Mouse (Mus musculus) ovary, postnatal 10 days (tissue): ENCODE measurements at regions not wholly inside any gene's neighbourhood (a gene's known extent, or its start where the extent isn't known, plus 50 kb on each side); places are given as distances from the start of the nearest gene placed in this dataset.
A peak's percentile ranks its signal among the peaks of the same experiment; 100 is the strongest.
"Not testable (repeated sequence)": the region's sequence is repeated elsewhere in the genome, so short reads cannot be mapped to it uniquely, and the experiment has no call there.

Source experiments
- DNase-seq: peaks from one replicate; pipeline ENCODE4 v3.0.0; 2022; ENCODE audit warnings: low spot score

DNA sequence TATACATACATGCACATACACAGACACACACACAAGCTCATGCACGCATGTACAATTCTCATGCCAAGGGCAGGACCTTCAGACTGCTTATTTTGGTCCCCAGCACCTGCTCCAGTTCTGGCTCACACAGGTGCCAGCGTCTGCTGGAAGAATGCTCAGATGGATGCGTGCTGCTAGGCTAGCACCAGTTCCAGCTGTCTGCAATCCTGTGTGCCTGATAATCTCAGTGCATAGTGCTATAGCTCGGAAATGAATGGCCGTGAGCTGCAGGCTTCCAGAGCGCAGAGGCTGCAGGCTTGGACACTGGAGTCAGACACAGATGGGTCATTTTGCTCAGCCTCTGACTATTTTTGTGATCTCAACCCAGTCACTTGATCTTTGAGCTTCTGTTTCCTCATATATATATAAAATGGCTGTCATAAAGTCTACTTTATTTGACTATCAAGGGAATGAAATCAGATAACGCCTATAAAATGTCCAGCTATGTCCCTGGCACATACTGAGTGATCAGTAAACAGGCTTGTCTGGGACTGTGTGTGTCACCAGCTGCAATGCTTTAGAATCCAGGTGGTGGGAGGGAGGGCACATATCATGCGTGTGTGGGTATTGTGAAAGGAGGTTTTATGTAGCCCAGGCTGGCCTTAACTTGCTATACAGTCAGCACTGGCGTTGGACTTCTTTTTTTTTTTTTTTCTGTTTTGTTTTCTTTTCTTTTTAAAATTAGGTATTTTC, 91.7 kb upstream of the Eif4g2 start:
- DNase-seq: no peak

GRCm38 (mm10) chr7:111172061-111172460, 89.2 kb upstream of the Eif4g2 start:
- no peak for DNase-seq

GRCm38 (mm10) chr7:111168546-111169233, 85.9 kb upstream of the Eif4g2 start:
- DNase-seq: not testable (repeated sequence)

DNA sequence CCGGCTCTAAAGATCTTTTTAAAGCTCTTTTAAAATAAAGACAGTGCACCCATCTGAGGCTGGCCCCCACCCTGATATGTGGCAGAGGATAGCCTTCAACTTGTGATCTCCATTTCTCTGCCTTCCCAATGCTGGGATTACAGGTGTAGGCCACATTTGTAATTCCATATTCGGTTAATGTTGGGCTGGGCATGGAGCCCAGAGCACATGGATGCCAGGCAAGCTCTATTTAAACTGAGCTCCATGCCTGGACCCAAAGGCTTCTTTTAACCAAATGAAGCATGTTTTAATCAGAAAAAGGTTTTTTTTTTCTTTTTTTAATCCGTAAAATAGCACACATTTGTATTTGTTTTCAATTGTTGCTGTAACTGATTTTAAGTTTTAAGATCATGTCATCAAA, 82.2 kb upstream of the Eif4g2 start:
- no peak for DNase-seq

DNA sequence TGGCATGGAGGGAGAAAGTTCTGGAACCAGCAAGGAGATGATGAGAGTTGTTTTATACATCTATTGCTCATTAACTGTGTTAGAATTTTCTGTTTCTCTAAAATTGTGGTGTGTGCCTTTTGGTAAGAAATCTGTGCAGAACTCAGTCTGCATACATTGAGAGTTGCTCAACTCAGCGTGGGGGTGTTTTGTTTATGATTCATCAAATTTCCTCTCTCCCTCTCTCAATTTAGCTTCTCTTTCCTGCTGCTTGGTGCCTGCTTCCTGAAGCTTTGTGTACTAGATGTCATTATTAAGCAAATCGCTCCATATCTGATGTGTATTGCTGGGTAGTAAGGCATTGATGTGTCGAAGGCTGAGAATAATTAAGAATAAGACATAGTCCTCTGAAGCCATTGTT, 81.4 kb upstream of the Eif4g2 start:
- no peak for DNase-seq

- DNase-seq: no peak
Measured at GRCm38 (mm10) chr7:111163861-111164260, 81.0 kb upstream of the Eif4g2 start.

GRCm38 (mm10) chr7:111163321-111163720, 80.5 kb upstream of the Eif4g2 start:
- DNase-seq: no peak

GRCm38 (mm10) chr7:111158791-111159286, 76.0 kb upstream of the Eif4g2 start:
- no peak for DNase-seq

DNA sequence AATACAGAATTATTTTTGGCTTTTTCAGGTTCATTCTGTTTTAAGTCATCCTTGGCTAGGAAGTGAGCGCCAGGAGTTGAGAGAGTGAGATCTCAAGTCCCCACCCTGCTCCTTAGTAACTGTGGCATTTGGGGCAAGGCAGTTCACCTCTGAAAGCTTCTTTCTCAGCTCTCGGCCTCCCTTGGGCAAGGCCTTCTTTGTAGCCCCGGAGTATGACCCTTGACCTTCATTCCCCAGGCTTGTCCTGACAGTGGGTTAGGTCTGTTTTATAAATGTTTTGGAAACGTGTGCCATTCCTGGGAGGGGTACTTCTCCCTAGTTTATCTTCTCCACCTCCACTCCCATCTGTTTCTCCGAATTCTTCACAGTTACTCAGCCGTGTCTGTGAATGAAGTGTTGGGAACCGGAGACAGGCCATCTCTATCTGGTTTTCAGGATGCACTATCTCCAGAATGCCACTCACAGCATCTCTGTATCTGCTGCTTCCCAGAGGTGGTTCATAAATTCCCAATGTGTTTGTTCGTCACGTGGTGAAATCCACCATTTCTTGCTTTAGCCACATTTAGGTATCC, 75.0 kb upstream of the Eif4g2 start:
- no peak for DNase-seq

DNA sequence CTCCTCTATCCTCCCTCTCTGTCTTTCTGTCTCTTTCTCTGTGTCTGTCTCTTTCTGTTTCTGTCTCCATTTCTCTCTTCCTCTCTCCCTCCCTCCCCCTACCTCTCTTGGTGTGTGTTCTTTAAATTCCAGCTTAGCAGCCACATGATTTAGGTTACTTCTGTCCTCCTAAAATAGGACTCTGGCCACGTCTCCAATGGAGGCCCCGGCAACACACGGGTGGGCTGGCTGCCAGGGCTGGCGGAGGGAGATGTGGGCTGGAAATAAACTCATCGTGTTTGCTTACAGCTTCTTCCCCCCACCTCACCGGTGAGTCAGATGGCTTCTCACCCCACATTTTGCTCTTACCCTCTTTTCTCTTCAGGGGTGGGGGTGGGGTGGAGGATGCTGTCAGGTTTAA, 74.5 kb upstream of the Eif4g2 start:
- peak; percentile 40 for DNase-seq

DNA sequence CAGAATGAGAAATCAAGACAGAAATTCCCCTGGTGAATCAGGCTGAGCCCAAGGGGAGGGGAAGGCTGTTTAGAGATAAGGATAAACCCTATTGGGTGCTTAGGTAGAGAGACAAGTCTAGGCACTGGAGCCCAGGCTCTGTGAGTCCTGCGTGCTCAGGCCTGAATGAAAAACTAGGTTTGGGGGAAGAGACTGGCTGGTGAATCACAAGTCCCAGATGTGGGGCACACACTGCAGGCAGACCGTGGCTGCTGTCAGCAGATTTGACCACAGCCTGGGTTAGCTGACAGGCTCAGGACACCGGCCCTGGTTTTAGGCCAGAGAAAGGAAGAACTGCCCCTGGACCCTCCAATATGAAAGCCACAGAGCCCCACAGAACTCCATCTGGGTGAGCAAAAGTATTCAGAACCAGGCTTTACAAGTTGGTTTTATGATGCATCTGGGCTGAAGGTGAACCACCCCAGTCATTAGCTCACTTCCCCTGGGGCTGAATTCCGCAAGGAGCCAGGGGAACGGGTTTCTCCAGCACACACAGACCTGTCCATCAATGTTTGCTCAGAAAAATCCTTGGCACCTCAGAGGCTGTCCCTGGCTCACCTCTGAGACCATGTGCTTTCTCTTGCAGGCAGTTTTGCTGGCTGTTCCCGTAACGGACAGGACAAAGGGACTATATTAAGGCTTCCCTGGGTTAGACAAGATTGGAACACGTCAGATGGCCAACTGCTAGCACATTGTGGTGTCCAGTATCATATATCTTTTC, 73.8 kb upstream of the Eif4g2 start:
- no peak for DNase-seq

GRCm38 (mm10) chr7:111155995-111156394, 73.2 kb upstream of the Eif4g2 start:
- DNase-seq: no peak

GRCm38 (mm10) chr7:111154217-111154616, 71.4 kb upstream of the Eif4g2 start:
- DNase-seq: no peak

GRCm38 (mm10) chr7:111150540-111150939, 67.7 kb upstream of the Eif4g2 start:
- no peak for DNase-seq

- DNase-seq: no peak
Measured at GRCm38 (mm10) chr7:111150115-111150514, 67.3 kb upstream of the Eif4g2 start.

GRCm38 (mm10) chr7:111147593-111147992, 64.8 kb upstream of the Eif4g2 start:
- DNase-seq: no peak

GRCm38 (mm10) chr7:111146670-111147069, 63.8 kb upstream of the Eif4g2 start:
- no peak for DNase-seq

DNA sequence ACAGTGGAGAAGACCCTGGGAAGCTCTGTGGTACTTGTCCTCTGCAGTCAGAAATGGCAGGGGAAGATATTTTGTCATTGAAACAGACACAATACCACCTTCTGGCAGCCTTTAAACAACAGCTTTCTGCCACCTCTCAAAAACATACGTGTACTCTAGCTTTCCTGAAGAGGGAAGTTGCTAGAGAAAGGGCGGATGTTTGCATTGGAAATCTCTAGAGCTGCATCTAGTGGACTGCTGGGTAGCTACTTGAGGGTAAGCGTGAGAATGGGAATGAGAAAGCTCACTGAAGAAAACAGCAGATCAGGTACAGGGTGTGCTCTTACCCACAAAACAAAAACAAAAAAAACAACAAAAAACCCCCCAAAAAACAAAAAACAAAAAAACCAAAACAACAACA, 61.4 kb upstream of the Eif4g2 start:
- no peak for DNase-seq

DNA sequence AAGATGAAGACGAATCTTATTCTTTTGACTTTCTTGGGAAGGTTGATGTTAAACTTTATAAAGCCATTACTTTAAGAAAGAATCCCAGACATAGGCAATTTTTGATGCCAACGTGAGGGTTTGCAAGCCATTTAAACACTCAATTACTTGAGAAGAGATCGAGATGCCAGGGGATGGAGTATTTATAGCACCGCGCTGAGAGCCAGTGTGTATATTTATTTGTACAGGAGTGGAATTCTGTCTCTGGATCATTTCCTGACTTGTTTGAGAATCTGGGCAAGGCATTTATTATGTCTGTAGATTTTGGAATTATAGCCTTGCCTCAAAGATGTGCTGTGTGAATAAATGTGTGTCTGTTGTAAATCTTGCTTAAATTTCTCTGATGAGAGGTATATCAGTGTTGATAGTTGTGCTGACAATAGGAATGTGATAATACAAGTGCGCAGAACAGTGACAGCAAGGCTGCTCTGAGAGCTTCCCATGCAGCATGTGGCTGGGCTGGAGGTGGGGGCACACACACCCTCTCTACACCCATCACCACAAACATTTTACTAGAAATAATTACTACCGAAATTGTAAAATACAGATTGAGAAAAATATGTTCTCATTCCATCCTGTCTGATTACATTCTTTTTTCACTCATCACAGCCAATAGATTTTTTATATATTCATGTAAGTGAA, 58.6 kb upstream of the Eif4g2 start:
- no peak for DNase-seq

DNA sequence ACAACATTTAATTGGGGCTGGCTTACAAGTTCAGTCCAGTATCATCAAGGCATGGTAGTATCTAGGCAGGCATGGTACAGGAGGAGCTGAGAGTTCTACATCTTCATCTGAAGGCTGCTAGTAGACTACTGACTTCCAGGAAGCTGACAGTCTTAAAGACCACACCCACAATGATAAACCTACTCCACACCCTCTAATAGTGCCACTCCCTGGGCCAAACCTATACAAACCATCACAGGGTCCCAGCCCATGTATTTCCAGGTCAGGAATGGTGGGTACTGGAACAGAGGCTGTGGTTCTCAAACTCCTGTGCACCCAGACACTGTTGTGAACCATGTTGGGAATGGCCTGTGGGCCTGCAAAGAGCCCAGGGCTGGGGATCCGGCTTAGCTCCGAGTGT, 55.2 kb upstream of the Eif4g2 start:
- no peak for DNase-seq

DNA sequence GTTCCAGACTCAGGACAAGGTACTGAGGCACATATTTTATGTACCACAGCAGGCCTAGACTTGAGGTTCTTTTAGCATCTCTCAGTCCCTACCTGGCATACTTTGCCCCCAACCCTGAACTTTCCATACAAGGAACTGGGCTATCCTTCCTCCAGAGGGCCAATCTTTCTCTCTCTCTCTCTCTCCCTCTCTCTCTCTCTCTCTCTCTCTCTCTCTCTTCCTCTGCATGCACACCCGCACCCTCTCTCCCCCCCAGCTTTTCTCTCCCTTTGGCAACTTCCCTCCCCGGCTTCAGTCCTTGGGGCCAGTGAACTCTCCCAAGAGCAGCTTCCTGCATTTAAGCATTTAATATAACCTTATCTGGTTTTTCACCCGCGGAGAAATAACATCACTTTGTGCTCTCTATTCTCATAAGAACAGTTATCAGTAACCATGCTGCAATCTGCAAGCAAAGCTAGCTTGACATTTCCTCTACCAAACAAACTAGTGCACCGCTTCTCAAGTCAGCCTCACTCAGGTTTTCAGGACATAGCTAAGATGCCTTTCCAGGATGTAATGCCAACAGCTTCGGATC, 53.3 kb upstream of the Eif4g2 start:
- no peak for DNase-seq

- DNase-seq: no peak
Measured at GRCm38 (mm10) chr7:111134496-111134895, 51.7 kb upstream of the Eif4g2 start.
